Mouse (Mus musculus): ENCODE results near the gene Hhat. TPM values are rescaled to one million over a fixed set of nuclear protein-coding genes. Genes with fewer than 3 reads are reported as not detected.

Hhat gene
- total RNA-seq, 2 experiments from 2014 or later = 0.62 to 1.3 TPM

- no peak for DNase-seq
These were observed 29.1 kb downstream of the Hhat start for GRCm38 (mm10) chr1:192741896-192742295.

DNA sequence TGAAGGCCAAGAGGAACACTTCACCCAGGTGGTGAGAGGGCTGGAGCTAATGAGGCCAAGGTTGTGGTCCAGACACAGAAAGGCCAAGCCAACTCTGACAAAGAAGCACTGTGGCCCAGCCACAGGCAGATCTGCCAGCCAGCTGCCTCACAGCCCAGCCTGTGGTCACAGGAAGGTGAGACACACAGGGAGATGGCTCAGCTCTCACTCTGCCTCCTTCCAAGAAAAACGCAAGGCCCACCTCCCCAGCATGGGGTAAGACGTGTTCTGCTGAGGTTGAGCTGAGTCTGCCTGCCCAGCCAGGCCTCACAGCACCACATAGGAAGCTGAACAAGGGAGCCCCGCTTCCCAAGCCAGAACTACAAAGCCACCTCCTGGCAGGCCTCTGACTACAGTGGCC lies 34.5 kb downstream of the Hhat start:
- DNase-seq = no peak

DNA sequence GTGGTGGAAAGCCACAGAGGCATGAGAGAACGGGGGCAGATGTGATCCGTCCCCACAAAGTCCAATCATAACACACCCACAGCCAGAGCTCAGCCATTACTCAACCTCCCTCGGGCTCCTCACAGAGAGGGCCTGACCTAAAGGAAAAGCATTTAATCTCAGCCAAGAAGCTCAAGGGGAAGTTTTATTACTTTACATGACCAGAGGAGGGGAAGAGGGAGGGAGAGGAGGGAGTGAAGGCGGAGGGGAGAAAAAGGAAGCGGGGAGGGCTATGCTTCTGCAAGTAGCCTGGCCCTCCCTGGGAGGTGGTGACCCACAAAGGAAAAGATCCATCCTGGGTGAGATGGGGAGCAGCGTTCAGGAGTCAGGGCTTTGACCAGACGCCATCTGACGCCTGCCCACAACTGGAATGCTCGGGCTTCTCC lies 35.0 kb downstream of the Hhat start:
- no peak for DNase-seq

- no peak for DNase-seq
These were observed 40.5 kb downstream of the Hhat start for GRCm38 (mm10) chr1:192730517-192730916.

GRCm38 (mm10) chr1:192726996-192727624 lies 43.9 kb downstream of the Hhat start:
- DNase-seq = peak; percentile 38 to 56

DNA sequence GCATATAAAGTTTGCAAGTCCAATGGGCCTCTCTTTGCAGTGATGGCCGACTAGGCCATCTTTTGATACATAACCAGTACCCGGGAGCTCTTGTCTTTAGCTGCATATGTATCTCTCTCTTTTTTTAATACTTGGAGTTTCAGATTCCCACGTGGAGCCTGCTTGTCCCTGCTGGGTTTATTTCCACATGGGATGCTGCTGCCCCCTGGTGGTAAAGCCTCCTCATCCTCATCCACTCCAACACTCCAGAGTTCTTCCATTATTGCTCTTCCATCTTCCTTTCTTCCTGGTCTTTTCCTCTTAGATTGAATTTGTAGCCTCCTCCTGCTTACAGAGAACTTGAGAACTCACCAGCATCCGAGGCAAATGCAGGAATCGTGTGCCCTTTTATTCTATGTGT lies 48.9 kb downstream of the Hhat start:
- peak; percentile 50 to 52 for DNase-seq

- no peak for DNase-seq
These were observed 50.9 kb downstream of the Hhat start for GRCm38 (mm10) chr1:192720156-192720555.

DNA sequence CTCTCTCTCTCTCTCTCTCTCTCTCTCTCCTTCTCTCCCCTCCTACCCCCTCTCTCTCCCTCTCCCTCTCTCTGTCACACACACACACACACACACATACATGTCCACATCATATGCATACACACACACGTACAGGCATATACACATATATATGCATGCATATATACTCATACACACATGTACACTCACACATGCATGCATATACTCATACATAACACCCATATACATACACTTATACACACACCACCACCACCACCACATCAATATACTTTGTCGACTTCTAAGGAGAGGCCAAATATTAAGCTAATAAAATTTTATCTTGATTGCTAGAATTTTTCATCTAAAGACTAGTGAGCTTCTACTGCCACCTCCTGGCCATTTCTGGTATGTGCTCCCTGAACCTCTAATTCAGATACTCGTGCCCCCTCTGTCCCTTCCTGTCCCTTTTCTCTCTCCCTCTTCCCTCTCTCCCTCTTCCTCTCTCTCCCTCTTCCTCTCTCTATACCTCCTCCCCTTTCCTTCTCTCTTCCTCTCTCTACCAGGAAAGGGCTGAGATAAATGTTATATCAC lies 59.2 kb downstream of the Hhat start:
- peak in 1 of 2 experiments; percentile 36 for DNase-seq

GRCm38 (mm10) chr1:192700339-192701073 lies 70.5 kb downstream of the Hhat start:
- peak in 1 of 2 experiments; percentile 3 for DNase-seq

GRCm38 (mm10) chr1:192699101-192699500 lies 71.9 kb downstream of the Hhat start:
- no peak for DNase-seq

- no peak for DNase-seq
These were observed 74.6 kb downstream of the Hhat start for GRCm38 (mm10) chr1:192696371-192696863.

GRCm38 (mm10) chr1:192693644-192694043 lies 77.4 kb downstream of the Hhat start:
- no peak for DNase-seq

- DNase-seq = no peak
These were observed 78.0 kb downstream of the Hhat start for GRCm38 (mm10) chr1:192692982-192693381.

DNA sequence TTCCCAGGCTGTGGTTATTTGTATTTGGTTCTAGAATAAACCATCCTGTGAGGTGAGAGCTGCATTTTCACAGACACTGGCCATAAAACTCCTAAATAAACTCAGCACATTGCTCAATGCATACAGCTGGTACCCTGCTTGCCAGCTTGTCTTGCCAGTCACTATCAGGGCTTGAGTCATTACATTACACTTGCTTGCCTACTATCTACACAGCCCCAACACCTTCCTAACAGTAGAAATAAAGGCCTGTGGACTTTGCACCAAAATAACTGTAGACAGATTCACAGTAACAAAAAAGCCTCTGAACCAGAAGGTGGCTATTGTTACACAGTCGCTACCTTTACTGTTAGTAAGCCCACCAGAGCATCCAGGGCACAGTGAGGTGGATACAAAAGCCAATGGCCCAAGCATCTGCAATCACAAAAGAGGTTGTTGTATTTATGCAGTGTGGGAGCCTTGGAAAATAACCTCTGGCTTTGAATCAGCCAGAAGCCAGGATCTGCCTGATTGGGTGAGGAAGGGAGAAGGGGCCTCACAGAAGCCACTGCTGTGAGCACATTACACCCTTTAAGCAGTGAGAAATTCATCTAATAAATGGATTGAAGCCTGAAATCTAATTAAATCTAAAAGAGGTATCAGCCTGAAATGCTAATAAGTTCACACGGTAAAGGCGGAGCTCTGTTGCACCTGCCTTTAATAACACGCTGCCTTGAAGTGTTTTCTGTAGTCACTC lies 88.6 kb downstream of the Hhat start:
- no peak for DNase-seq

DNA sequence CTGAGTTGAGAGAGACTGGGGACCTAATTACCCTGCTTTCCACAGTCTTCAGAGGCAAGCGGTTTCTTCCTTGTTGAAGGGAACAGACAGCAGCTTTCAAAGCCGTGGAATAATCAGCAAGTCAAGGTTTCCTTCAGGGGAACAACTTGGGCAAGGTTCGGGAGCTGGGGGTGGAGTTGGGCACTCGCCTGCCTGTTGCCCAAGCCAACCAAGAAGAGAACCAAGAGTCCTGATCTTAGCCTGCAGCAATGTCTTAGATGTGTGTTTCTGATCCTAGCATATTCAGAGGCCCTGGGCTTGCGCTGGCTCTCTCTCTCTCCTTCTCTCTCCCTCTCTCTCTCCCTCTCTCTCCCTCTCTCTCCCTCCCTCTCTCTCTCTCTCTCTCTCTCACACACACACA lies 93.8 kb downstream of the Hhat start:
- no peak for DNase-seq

DNA sequence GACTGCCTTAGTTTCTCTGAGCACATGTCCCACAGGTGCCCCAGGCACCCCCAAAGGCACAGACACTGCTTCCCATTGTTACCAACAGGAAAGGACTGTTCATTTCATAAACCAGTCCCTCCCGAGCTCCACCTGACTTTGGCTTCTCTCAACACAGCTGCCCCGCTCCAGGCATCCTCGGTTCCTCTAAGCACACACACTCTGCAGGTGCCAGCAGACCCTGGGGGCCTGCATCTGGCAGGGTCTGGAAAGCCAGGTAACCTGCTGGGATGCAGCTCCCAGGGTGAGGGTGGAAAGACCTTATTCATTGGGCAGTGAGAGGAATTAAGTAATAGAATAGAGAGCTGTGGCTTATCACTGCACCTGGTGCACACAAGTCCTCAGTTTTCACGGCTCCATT lies 107.4 kb downstream of the Hhat start:
- DNase-seq = no peak

DNA sequence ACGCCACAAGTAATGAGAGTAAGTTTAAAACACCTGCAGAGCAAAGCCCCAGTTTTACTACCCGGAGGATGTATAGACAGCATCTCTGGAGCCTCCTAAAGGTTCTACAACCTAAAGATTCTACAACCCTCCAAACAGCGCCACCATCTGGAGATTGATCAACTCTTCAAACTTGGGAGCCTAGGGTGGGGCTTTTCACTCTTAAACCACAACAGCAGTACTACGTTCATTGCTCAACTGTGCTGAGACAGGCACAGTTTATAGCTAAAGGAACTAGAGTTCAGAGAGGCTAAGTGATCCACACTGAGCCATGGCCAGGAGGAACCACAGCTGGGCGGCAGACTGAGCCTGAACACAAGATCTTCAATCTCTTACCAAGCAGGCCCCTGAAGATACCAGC lies 107.9 kb downstream of the Hhat start:
- DNase-seq = no peak

GRCm38 (mm10) chr1:192661612-192662011 lies 109.4 kb downstream of the Hhat start:
- no peak for DNase-seq

GRCm38 (mm10) chr1:192657417-192657816 lies 113.6 kb downstream of the Hhat start:
- no peak for DNase-seq

GRCm38 (mm10) chr1:192651981-192652605 lies 118.9 kb downstream of the Hhat start:
- DNase-seq = no peak

DNA sequence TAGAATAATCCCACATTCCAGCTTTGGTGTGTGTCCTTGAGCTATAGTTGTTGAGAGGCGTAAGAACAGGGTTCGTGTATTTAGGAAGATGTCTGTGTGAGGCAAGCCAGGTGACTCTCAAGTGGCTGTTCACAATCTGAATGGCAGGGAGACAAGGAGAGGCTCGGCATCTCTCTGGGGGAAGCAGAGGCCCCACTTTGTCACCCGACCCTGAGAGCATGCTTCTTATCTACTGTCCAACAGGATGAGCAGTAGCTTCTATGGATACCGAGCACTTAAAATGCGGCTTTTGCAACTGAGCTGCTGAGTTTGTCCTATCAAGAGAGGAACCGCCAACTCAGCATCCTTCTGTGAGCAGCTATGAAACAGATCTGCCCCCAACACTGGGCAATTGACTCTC lies 120.4 kb downstream of the Hhat start:
- no peak for DNase-seq

GRCm38 (mm10) chr1:192650023-192650422 lies 121.0 kb downstream of the Hhat start:
- no peak for DNase-seq
